Mouse (Mus musculus) midbrain, embryonic 14.5 days (tissue): ENCODE results near the gene Phldb1. TPM values are rescaled to one million over a fixed set of nuclear protein-coding genes. Genes with fewer than 3 reads are reported as not detected.
A peak's percentile ranks its signal among the peaks of the same experiment; 100 is the strongest.

Experiments used
- ATAC-seq: fragments of 200-750 bp; cut with Nextera tagmentation; 2 replicates; pipeline ENCODE4 v1.8.0; 2017; ENCODE audit warnings: moderate number of reproducible peaks, moderate library complexity; ENCODE audit not compliant: low FRiP score, low TSS enrichment
- DNase-seq: peaks from one replicate; pipeline ENCODE4 v3.0.0-alpha.2; 2015
- H3K27ac ChIP-seq: fragments of 300-500 bp; sonication (generic); replicated peaks from 2 replicates; pipeline ENCODE4 v1.5.1; 2014; ENCODE audit warnings: mild to moderate bottlenecking, low read depth, low read length, moderate library complexity
- H3K27me3 ChIP-seq: fragments of 300-500 bp; sonication (generic); 2 replicates; pipeline ENCODE4 v1.6.1; 2014; ENCODE audit warnings: low read length, control low read depth, mixed read lengths; ENCODE audit not compliant: control insufficient read depth, insufficient read depth
- H3K36me3 ChIP-seq: fragments of 300-500 bp; sonication (generic); 2 replicates; pipeline ENCODE4 v1.6.1; 2014; ENCODE audit warnings: low read length, control low read depth; ENCODE audit not compliant: control insufficient read depth, insufficient read depth
- H3K4me1 ChIP-seq: fragments of 300-500 bp; sonication (generic); 2 replicates; pipeline ENCODE4 v1.6.1; 2014; ENCODE audit warnings: mild to moderate bottlenecking, antibody characterized with exemption, low read length, control low read depth; ENCODE audit not compliant: control insufficient read depth, insufficient read depth
- H3K4me2 ChIP-seq: fragments of 300-500 bp; sonication (generic); 2 replicates; pipeline ENCODE4 v1.6.1; 2014; ENCODE audit warnings: mild to moderate bottlenecking, low read length, moderate library complexity
- H3K4me3 ChIP-seq: fragments of 300-500 bp; sonication (generic); replicated peaks from 2 replicates; pipeline ENCODE4 v1.5.1; 2014; ENCODE audit warnings: low read depth, low read length
- H3K9ac ChIP-seq: fragments of 300-500 bp; sonication (generic); replicated peaks from 2 replicates; pipeline ENCODE4 v1.6.1; 2014; ENCODE audit warnings: mild to moderate bottlenecking, low read length, moderate library complexity
- H3K9me3 ChIP-seq: fragments of 300-500 bp; sonication (generic); 2 replicates; pipeline ENCODE4 v1.6.1; 2016; ENCODE audit warnings: low read length, control low read depth, mixed read lengths; ENCODE audit not compliant: control insufficient read depth
- WGBS: fragments of 180-500 bp; shearing (Covaris S2); extraction: QIAGEN DNeasy Blood & Tissue Kit; methylation state at CpG from one replicate; pipeline ENCODE4 v1.1.7; 2014; 5-methylcytosine and 5-hydroxymethylcytosine counted together
- polyA plus RNA-seq: library from polyadenylated mRNA; unstranded; fragments of >200 nt; fragmentation: Nextera tagmentation; extraction: Ambion mirVana; gene quantifications from 2 replicates; pipeline ENCODE4 v1.2.1, GENCODE M21; 2014

The Phldb1 gene
- polyA plus RNA-seq, 1 experiment from 2014 or later, result 51.1 TPM

DNA sequence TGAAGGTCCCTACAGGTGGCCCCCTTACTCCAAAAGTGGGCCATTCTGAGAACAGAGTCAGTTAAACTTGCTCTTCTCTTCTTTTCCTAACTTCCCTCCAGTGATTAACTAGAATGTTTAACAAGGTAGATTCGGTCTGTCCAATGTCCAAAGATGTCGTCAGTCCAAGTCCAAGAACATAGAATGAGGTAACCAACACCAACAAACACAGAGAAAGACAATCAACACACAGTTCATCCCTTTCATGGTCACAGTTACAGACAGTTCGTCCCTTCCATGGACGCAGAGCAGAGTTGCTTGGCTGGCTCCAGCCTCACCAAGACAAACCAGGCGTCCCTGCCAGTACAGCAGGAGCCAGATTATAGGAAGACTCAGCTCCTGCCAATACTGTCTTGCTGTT lies 63.6 kb downstream of the Phldb1 start:
- Histone ChIP-seq H3K27me3 (no peaks in the 10 kb centered on the region), H3K4me2 (no peak overlapping the region), H3K4me3 (no peak overlapping the region), H3K27ac (no peak overlapping the region), H3K9ac (no peak overlapping the region), H3K36me3 (no peaks in the 10 kb centered on the region), H3K9me3 (no peaks in the 10 kb centered on the region), H3K4me1 (no peaks in the 10 kb centered on the region)
- ATAC-seq (no peak), DNase-seq (no peak)
- 94% methylated on average over 5 of the region's 5 CpGs for WGBS

- H3K36me3 ChIP-seq, result no peaks in the 10 kb centered on the region
- no peak overlapping the region for H3K27ac ChIP-seq
- H3K27me3 ChIP-seq, result no peaks in the 10 kb centered on the region
- no peaks in the 10 kb centered on the region for H3K4me1 ChIP-seq
- no peak overlapping the region for H3K9ac ChIP-seq
- WGBS, result 90% methylated on average over 6 of the region's 6 CpGs
- DNase-seq (no peak), ATAC-seq (no peak)
- H3K4me2 ChIP-seq, result no peak overlapping the region
- no peaks in the 10 kb centered on the region for H3K9me3 ChIP-seq
- no peak overlapping the region for H3K4me3 ChIP-seq
Observed at GRCm38 (mm10) chr9:44663706-44664105, 71.3 kb downstream of the Phldb1 start.

DNA sequence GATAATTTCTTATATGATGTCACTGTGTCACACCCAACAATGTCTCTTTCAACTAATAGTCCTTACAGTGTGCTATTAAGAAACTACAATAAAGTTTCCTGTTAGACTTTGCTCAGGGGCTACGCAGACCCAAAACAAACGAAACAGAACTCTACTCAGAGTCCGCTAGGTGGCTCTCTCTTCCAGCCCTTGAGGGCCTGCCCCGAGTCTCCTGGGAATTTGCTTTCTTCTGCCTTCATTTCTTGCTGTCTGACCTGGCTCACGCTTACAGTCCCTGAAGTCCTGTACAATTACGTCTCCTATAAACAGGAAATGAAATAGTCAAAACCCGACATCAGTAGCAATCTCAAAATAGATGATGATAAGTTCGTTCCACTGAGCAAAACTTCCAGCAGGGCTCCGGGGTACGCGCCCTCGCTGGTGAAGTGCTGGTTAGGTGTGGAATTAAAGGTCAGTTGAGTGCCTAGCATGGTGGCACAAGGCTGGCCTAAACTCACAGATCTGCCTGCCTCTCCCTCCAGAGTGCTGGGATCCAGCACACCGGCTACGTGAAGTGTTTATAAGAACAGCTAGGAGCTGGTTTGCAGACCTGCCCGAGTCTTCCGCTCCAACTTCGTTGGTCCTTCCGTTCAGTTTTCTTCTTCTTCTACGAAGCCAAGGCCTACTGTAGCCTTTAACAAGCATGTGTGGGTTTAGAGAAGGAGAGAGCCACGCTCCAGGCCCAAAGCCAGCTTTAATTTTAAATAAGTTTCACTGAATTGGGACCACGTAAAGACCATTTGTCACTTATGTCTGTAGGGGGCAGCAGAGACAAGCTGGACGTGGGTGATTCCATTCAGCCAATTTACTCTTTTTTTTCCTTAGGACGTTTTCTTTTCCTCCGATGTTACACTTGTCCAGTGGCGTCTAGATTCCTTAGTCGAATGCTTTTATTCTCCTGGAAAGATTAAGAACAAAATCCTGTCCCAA lies 79.6 kb downstream of the Phldb1 start:
- ATAC-seq (no peak), DNase-seq (peak; percentile 91)
- Histone ChIP-seq H3K9ac (no peak overlapping the region), H3K4me2 (peak overlapping the region; percentile 23), H3K4me3 (0 out of 2 replicates have a peak overlapping the region, but pooled peaks have one; percentile 5), H3K9me3 (no peaks in the 10 kb centered on the region), H3K4me1 (peaks cover 3% of the 10 kb centered on the region; the same call in 1 of the 2 replicates), H3K27me3 (no peaks in the 10 kb centered on the region), H3K36me3 (no peaks in the 10 kb centered on the region), H3K27ac (no peak overlapping the region)
- 28% methylated on average over 26 of the region's 26 CpGs for WGBS

DNA sequence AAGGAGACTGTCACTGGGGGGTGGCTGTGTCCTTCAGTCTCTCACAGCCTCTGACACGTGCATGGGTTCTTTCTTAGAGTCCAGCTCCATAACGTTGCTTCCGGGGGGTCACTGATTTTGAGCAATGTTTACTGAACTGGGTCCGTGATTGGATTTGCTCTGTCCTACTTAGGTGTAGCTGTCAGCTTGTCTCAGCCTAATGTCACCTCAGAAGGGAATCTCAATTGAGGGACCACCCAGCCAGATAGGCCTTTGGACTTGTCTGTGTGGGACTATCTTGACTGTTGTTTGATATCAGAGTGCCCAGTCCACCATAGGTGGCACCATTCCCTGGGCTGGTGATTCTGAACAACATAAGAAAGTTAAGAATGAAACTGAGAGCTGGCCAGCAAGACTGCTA lies 81.1 kb downstream of the Phldb1 start:
- H3K9me3 ChIP-seq, result no peaks in the 10 kb centered on the region
- no peaks in the 10 kb centered on the region for H3K27me3 ChIP-seq
- WGBS, result 76% methylated on average over 4 of the region's 4 CpGs
- DNase-seq, result no peak
- H3K36me3 ChIP-seq, result no peaks in the 10 kb centered on the region
- peaks cover 3% of the 10 kb centered on the region; the same call in 1 of the 2 replicates for H3K4me1 ChIP-seq
- no peak overlapping the region for H3K4me3 ChIP-seq
- no peak overlapping the region for H3K9ac ChIP-seq
- no peak for ATAC-seq
- H3K27ac ChIP-seq, result no peak overlapping the region
- H3K4me2 ChIP-seq, result no peak overlapping the region

DNA sequence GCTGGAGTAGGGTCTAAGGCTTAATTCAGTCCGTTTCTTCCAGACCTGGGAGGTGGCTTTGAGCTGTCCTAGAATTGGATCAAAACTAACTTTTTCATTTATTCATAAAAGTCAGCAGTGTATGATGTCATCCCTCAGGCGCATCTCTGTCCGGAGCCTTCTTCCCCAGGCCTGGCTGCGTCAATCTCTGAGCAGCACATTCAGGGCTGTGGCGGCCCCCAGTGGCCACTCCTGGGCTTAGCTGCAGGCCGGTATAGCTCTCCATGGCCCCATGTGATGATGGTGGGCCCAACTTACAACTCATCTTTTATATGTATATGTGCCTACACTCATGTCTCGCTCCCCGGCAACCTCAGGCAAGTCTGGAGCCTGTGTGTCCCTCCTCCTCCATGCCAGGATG lies 83.0 kb downstream of the Phldb1 start:
- WGBS, result 10% methylated on average over 8 of the region's 8 CpGs
- no peak overlapping the region for H3K27ac ChIP-seq

DNA sequence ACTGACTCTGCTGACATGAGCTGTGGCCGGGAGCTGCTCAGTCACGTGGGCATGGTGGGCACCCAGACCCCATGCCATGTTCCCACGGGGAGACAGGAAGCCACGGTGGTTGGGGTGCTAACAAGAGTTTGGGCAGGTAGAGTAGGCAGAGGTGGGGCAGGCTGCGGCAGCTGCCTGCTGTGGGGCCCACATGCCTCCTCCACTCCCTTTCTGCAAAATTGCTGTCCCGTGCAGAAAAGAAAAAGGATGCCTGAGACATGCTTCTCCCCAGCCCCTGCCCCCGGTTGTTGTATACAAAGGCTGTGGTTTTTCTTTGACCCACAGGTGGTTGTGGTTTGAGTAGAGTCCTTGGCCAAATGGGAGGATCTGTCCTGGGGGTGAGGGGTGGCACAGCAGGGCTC lies 86.1 kb downstream of the Phldb1 start:
- no peak for ATAC-seq
- H3K9me3 ChIP-seq, result no peaks in the 10 kb centered on the region
- no peaks in the 10 kb centered on the region for H3K36me3 ChIP-seq
- no peaks in the 10 kb centered on the region for H3K27me3 ChIP-seq
- 73% methylated on average over 7 of the region's 7 CpGs for WGBS
- no peak overlapping the region for H3K4me2 ChIP-seq
- no peak for DNase-seq
- no peak overlapping the region for H3K27ac ChIP-seq
- H3K9ac ChIP-seq, result no peak overlapping the region
- H3K4me1 ChIP-seq, result no peaks in the 10 kb centered on the region
- H3K4me3 ChIP-seq, result no peak overlapping the region

More for the DNA sequence above, 83.0 kb downstream of the Phldb1 start:
- Histone ChIP-seq H3K4me2 (no peak overlapping the region), H3K4me1 (peaks cover 3% of the 10 kb centered on the region; the same call in 1 of the 2 replicates), H3K9ac (no peak overlapping the region), H3K9me3 (no peaks in the 10 kb centered on the region), H3K4me3 (no peak overlapping the region), H3K36me3 (no peaks in the 10 kb centered on the region), H3K27me3 (no peaks in the 10 kb centered on the region)
- DNase-seq (peak; percentile 82), ATAC-seq (no peak)

- WGBS, result 83% methylated on average over 4 of the region's 4 CpGs
Observed at GRCm38 (mm10) chr9:44647656-44648055, 87.3 kb downstream of the Phldb1 start.

DNA sequence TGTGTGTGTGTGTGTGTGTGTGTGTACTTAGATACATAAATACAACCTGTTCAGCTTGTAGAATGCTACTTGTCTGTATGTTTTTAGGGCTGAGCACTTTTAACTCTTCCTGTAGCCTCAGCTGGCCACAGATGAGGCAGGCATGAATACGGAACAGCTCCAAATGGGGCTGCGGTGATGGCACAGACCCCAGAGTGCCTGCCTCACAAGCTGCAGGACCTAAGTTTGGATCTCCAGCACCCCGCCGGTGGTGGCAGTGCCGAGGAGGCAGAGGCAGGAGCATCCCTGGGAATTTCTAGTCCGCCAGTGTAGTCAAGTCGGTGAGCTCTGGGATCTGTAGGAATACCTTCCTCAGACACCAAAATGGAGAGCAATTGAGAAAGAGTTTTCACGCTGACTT lies 88.0 kb downstream of the Phldb1 start:
- Histone ChIP-seq H3K4me2 (no peak overlapping the region), H3K9ac (no peak overlapping the region), H3K36me3 (no peaks in the 10 kb centered on the region), H3K9me3 (no peaks in the 10 kb centered on the region), H3K4me1 (no peaks in the 10 kb centered on the region), H3K27ac (no peak overlapping the region), H3K27me3 (no peaks in the 10 kb centered on the region), H3K4me3 (no peak overlapping the region)
- WGBS, result 95% methylated on average over 8 of the region's 8 CpGs
- DNase-seq (no peak), ATAC-seq (no peak)

More at GRCm38 (mm10) chr9:44647656-44648055, 87.3 kb downstream of the Phldb1 start:
- Histone ChIP-seq H3K4me3 (no peak overlapping the region), H3K27me3 (no peaks in the 10 kb centered on the region), H3K36me3 (no peaks in the 10 kb centered on the region), H3K9me3 (no peaks in the 10 kb centered on the region), H3K4me1 (no peaks in the 10 kb centered on the region), H3K9ac (no peak overlapping the region), H3K4me2 (no peak overlapping the region), H3K27ac (no peak overlapping the region)
- ATAC-seq (no peak), DNase-seq (no peak)

DNA sequence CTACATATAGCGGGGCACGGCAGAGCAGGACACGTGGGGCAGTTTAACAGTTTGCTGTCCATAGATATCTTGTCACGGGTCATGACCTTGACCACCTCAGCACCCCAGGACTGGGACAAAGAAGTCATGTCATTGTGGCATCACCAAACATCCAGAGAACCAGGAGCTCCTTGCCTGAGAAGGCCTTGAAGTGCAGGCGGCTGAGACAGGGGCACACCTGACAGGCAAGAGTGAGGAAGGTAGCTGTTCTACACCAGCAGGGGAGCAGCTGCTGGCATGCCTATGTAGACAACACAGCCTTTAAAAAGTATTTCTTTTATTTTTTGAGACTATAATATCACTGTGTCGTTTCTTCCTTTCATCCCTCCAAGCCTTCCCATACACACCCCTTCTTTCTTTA lies 88.6 kb downstream of the Phldb1 start:
- no peaks in the 10 kb centered on the region for H3K9me3 ChIP-seq
- H3K36me3 ChIP-seq, result no peaks in the 10 kb centered on the region
- WGBS, result 86% methylated on average over 6 of the region's 6 CpGs
- H3K9ac ChIP-seq, result no peak overlapping the region
- no peak for DNase-seq
- H3K4me2 ChIP-seq, result no peak overlapping the region
- no peaks in the 10 kb centered on the region for H3K27me3 ChIP-seq
- H3K4me3 ChIP-seq, result no peak overlapping the region
- no peak overlapping the region for H3K27ac ChIP-seq
- no peak for ATAC-seq
- H3K4me1 ChIP-seq, result no peaks in the 10 kb centered on the region
